Mouse (Mus musculus) cerebellum, adult 11 months (tissue): ENCODE results near the gene Atf6.
A peak's percentile ranks its signal among the peaks of the same experiment; 100 is the strongest.

ENCODE experiments used
- DNase-seq: peaks from one replicate; pipeline ENCODE4 v3.0.0; 2022

Atf6 gene

GRCm38 (mm10) chr1:170882915-170883485 lies 15.4 kb upstream of the Atf6 start:
- no peak for DNase-seq

GRCm38 (mm10) chr1:170876906-170877305 lies 9.3 kb upstream of the Atf6 start:
- no peak for DNase-seq

DNA sequence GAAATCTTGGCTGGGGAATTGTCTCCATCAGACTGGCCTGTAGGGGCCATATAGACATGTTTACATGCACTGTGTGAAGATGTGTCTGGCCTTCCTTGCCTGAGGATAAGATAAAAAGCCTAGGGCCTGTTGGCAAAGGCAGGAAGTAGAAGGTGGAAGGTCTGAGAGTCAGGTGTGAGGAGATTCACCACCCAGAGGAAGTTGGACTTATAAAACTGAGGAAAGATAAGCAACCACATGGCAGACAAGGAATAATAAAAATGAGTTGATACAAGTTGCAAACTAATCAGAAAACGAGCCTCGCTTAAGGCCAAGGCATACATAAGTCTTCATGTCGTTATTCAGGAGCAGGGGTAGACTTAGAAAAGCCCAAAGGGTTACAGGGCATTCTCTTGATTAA lies 8.1 kb upstream of the Atf6 start:
- no peak for DNase-seq

DNA sequence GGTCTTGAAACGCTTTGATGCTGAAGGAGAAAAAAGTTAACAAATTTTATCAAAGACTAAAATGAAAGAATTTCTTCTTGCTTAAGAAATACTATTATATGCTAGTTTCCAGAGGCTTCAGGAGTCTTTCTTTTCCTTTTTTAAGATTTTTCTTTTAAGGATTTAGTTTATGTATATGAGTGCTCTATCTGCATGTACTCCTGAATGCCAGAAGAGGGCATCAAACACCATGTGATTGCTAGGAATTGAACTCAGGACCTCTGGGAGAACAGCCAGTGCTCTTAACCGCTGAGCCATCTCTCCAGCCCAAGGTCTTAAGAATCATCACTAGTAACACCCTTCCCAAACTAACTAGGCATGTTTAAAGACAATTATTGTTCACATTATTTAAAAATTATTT lies 4.4 kb upstream of the Atf6 start:
- no peak for DNase-seq

DNA sequence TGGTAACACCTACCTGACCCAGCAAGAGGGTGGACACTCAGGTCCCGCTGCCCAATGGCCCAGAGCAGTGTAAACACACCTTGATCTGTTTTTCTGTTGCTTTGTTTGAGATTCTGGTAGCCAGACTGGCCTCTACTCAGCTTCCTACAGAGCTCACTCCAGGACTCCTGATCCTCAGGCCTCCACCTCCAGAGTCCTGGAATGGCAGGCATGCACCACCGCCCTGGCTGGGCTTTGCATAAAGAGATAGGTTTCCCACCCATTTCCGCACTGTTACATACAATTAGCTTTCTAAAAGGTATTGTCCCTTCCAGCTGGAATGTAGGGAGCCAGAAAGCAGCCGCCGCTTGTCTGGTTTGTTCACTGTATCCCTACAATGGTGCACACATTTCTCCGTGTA lies 3.8 kb upstream of the Atf6 start:
- DNase-seq, result no peak

DNA sequence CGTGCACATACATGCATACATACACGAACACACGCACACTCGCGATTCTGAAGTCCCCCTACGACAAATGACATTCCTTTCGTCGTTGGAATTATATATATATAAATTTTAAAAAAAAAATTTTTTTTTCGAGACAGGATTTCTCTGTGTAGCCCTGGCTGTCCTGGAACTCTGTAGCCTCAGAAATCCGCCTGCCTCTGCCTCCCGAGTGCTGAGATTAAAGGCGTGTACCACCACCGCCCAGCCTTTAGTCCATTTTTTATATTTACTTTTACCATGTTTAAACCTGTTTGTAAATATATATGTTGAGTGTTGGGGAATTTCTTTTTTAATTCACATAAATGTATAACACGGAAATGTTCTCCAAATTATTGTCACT lies 1.3 kb upstream of the Atf6 start:
- no peak for DNase-seq

DNA sequence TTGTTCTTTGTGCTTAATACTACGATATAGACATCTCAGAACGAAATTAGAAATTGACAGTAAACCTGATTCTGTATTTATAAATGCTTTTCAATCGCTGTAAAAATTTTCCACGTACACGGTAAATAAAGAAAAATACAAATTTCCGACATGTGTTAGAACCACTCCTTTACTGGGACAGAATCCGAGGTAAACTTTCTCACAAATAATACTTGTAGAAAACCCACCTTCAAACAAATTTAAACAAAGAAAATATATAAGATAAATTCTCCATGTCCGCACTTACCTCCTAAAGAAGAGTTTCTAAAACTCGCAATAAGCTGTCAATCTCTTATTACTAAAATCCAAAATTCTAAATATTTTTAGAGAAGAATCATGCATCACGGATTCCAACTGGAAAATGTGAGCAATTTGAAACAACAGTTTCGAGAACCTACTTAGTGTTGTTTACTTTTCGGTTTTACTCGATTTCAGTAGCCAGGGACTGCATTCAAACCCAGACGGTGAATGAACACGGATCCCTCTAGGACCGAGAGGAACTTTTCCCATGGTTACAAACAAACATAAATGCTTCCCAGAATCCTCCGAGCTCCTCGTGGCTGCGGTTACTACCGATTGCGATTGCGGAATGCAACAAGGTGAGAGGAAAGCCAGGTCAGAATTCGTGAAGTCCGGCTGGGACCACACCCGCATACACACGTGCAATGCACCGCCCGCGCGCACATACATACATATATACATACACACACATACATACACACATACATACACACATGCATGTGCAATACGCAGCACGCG lies 735 bp upstream of the Atf6 start:
- DNase-seq, result peak; percentile 61

GRCm38 (mm10) chr1:170866992-170867690 lies 430 bp downstream of the Atf6 start:
- no peak for DNase-seq

DNA sequence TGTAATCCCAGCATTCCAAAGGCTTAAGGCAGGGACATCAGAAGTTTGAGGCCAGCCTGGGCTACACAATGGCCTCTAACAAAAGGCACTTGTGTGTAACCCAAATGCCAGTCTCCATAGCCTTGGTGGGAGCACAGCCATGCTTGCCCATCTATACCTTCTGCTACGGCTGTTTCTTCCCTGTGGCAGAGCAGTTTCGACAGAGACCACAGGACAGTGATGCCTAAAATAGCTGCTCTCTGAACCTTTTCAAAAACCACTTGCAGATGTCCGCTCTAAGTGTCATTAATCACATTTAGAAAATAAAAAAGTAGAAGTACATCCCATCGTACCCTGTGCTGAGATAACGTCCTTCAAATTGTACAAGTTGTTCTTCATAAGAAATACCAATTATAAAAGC lies 2.2 kb downstream of the Atf6 start:
- no peak for DNase-seq

- DNase-seq, result no peak
Observed at GRCm38 (mm10) chr1:170864754-170865153, 2.8 kb downstream of the Atf6 start.

- no peak for DNase-seq
Observed at GRCm38 (mm10) chr1:170864234-170864633, 3.3 kb downstream of the Atf6 start.

DNA sequence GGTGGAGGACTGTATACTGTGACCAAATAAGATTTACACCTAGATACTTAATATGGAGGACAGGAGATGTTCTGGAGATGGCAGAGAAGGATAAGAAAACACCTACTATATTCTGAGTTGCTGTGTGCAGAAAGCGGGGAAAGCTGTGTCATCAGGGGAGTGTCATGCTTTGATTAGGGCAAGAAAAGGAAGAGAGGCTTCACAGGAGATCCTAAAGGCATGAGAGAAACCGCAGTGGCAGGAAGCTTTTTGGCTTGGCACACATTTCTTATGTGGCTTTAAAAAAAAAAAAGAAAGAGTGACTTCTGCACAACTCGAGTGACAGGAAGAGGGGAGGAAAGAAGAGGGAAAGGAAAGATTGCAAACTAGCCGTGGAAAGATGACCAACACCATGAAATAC lies 4.5 kb downstream of the Atf6 start:
- DNase-seq, result no peak

GRCm38 (mm10) chr1:170862435-170862717 lies 5.2 kb downstream of the Atf6 start:
- no peak for DNase-seq

DNA sequence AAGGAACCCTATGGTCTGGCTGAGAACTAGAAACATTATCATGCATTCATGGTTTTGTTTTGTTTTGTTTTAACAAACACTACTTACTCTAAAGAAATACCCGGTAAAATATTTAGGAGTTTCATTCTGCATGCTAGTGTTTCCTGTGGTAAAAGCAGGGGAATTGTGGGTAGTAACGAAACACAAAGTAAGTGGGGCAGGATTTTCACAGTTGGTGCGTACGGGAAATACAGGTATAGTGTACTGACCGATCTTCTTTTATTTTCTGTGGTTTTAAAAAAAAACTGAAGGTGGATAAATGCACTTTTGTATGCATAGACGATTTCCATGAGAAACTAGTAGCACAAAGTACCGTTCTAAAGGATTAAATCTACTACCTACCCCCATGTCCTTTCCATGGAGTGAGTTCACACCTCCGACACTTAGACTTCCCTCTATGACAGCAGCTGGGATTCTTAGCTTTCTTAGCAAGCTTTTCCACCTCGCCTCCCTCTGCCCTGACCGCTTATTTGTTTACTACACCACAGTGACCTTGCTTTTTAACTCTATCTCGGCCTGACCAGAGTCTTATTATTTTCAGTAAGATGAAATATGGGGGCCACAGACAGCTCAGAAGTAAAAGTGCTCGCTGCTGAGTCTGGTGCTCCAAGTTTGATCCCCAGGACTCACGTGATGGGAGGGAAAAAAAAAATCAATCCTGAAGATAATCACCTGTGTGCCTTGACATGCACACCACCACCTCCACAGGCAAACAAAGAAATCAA lies 5.7 kb downstream of the Atf6 start:
- no peak for DNase-seq

DNA sequence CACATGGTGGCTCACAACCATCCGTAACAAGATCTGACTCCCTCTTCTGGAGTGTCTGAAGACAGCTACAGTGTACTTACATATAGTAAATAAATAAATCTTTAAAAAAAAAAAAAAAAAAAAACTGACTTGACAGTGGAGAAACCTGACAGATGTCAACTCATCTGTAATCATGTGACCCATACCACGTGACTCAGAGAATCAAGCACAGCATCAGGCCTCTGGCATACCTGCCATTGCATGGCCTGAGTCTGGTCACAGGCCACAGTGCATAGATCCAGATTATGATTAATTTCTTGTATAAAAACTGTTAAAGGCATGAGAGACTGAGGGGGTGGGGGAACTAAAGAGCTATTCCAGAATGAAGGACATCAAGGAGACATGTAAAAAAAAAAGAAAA lies 8.7 kb downstream of the Atf6 start:
- no peak for DNase-seq

GRCm38 (mm10) chr1:170857369-170857768 lies 10.2 kb downstream of the Atf6 start:
- DNase-seq, result peak; percentile 25

DNA sequence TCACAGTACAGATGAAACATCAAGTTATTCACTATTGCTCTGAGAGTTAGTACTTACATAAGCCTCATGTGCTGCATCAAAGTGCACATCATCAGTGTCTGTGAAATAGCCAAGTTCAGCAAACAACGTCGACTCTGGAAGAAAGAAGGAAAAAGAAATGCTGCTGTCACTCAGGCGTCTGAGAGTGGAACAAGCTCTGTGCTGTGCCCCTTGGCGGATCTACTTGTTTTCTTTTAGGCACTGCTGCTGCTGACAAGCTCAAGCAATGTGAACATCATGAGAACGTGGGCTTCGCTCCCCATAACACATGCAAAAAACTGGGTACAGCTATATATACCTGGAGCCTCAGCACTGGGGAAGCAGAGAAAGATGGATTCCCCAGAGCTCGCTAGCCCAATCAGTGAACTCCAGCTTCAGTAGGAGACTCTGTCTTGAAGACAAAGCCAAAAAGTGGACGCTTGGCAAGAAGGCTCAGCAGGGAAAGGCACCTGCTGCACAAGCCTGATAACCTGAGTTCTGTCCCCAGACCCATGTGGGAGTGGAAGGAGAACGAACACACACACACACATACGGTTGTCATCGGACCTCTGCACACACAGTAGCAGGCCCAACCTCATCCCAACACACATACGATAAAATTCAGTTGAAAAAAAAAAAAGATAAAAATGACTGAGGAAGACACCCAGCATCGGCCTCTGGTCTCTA lies 12.4 kb downstream of the Atf6 start:
- DNase-seq, result no peak

- DNase-seq, result no peak
Observed at GRCm38 (mm10) chr1:170853604-170854003, 14.0 kb downstream of the Atf6 start.

GRCm38 (mm10) chr1:170850637-170851624 lies 16.6 kb downstream of the Atf6 start:
- DNase-seq, result no peak

DNA sequence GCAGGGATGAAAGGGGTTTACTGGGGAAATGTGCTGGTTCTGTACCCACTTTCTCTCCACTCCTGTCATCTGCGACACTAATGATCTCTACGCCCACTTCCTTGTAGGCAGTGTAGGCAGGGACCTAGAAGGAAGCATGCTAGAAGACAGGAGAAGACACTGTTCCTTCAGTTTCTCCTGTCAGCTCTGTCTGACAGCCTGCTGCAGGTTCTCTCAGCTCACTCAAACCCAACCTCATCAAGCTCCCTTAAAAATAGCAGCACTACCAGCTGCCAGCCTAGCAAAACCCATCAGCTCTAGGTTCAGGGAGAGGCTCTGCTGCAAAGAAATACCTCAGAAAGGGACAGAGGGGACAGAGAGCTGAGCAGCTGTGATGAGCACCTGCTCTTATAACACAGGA lies 17.6 kb downstream of the Atf6 start:
- no peak for DNase-seq

GRCm38 (mm10) chr1:170845448-170846307 lies 21.9 kb downstream of the Atf6 start:
- no peak for DNase-seq
